Mouse (Mus musculus) erythroid progenitor cell, adult 5-6 weeks (primary cell): ENCODE results near the gene Ifngr2. TPM values are rescaled to one million over a fixed set of nuclear protein-coding genes. Genes with fewer than 3 reads are reported as not detected.
"Not testable (repeated sequence)": the region's sequence is repeated elsewhere in the genome, so short reads cannot be mapped to it uniquely, and the experiment has no call there.

Experiments
- ATAC-seq: replicated peaks from 2 replicates; pipeline ENCODE4 v1.8.0; 2016; ENCODE audit warnings: moderate number of reproducible peaks, mild to moderate bottlenecking, moderate TSS enrichment, inconsistent platforms; ENCODE audit not compliant: poor library complexity, low FRiP score, severe bottlenecking
- total RNA-seq, 2 experiments: library from RNA; stranded (forward) in 1 of 2; stranded (reverse) in 1 of 2; fragments of 150-400 nt in 1 of 2; fragments of 186-747, 209-891 nt in 1 of 2; gene quantifications; 2 replicates each; pipeline versions ENCODE4 v1.2.3 to v1.2.4; 2015 to 2017; ENCODE audit warnings: low replicate concordance in 2 of 2

Ifngr2 gene
- total RNA-seq (2015; ENCODE audit: low replicate concordance) (5.4 and 6.1 TPM in 2 replicates), total RNA-seq (2017; ENCODE audit: low replicate concordance) (2.3 and 5.8 TPM in 2 replicates)

DNA sequence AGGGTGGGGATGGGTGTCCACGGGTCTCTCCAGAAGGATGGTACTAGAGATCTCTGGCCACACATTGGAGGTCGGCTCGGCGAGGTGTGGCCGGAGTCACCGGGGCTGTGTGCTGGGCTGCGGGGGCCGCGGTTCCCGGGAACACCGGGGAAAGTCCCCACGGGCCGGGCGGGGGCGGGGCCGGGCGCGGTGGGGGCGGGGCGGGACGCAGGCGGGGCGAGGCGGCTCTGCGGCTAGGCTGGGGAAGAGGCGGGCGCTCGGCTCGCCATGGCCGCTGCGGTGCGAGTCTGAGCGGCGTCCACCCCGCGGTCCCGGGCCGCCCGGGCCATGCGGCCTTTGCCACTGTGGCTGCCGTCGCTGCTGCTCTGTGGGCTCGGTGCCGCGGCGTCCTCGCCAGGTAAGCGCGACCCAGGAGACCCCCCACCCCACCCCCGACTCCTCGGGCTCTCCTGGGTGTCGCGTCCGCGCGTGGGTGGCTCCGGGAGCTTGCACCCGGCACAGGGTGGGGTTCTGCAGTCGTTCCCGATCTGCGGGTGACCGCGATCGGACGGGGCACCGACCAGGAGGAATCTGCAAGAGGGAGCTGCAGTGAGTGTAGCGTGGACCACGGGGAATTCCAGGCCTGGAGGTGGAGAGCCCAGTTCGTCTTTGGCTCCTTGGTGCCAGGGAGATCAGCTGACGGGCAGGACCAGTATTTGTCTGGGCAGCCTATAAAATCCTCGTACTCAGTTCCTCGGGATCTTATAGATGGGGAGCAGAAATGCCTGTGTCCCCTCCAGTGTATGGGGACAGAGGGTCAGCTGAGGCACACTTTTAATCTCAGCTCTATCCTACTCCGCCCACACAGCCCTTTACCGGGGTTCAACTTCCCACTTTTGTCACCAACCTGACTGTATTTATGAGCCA, at the start of gene Ifngr2:
Gene Ifngr2 (plus strand): TSS at position 237 of the 906 bp plus-strand sequence.
- ATAC-seq, result peak; percentile 77

DNA sequence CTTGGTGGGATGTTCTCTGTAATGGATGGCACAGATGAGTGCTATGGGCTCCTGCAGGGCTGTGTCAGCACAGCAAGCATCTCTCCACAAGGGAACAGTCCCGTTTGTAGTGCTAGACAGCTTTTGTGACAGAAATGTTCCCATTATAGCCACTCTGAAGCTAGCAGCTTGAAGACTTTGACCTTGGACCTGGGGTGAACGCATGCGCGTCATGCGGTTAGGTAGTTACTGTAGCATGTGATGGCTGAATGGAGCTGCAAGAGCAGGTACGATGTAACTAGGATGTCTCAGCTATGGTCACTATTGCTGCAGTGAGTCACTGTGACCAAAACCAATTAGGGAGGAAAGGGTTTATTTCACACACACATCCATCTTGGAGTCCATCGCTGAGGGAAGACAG, 48.8 kb upstream of the Ifngr2 start:
- no peak for ATAC-seq

DNA sequence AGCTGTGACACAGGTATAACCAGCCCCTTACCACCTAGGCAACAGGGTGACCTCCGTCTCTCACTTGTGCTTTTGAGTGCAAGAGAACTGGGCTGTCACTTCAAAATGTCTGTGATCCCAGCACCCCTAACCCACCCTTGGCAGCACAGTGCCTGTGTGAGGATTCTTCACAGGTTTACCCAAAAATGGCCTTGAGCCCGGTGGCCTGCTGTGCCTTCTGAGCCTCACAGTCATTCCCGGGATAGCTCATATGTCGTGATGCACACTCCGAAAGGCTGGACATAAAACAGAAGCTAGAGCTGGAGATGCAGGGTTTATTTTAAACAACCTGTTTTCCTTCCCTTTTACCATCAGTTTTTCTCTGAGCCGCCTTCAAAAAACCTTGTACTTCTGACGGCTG, 42.2 kb upstream of the Ifngr2 start:
- no peak for ATAC-seq

DNA sequence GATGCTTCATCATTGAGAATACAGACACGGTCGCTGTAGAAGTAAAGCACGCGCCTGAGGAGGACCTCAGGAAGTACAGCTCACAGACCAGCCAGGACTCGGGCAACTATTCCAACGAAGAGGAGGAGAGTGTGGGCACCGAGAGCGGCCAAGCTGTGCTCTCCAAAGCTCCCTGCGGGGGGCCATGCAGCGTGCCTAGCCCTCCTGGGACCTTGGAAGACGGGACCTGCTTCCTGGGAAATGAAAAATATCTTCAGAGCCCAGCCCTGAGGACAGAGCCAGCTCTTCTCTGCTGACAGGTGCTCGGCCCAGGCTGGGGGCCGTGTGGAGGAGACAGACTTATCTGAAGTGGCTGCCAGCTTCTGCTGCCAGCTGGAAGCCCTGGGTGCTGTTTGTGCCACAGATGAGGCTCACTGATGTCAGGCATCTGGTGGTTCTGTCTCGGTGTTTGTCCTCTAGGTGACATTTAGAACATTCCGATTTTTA, 41.7 kb upstream of the Ifngr2 start:
- ATAC-seq, result no peak

DNA sequence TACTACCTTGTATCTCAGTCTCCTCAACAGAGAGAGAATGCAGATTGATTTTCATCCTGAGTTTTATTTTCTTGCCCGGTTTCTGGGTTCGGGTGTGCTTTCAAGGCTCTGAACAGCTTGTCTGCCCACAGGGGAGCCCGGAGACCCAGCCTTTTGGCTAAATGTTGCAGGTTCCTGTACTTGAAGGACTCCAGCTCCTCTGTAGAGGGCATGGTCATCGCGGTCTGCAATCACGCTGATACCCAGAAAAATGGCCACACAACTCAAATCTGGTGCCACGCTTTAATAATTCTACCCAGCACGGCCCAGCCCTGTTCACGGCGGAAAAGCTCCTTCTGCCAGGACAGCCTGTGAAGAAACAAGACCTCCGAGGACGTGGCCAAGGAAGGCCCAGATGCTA, 40.5 kb upstream of the Ifngr2 start:
- ATAC-seq, result no peak

DNA sequence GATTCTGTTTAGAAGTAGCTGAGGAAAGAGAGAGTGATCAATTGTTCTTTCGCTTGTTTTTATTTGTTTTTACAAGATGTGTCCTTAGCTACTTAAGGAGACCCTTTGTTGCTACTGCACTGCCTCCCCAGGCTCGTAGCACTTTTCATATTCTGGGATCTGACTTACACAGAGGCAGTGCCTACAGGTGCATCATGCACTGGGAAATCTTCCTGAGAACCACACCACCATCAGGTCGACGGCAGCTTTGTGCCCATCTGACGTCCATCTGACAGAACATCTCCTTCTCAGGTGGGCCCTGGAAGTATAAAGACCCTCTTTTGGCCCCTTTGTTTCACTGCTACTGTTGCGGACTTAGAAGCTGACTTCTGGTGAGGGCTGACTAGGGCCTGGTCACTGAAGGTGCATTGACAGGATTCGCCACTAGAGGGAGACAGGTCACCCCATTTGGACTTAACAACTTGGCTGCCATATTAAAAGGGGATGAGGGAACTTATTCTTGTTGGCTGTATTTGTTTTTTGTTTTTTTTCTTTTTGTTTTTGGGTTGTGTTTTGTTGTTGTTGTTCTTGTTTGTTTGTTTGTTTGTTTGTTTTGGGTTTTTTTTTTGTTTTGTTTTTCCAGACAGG, 34.6 kb upstream of the Ifngr2 start:
- ATAC-seq, result peak; percentile 77

DNA sequence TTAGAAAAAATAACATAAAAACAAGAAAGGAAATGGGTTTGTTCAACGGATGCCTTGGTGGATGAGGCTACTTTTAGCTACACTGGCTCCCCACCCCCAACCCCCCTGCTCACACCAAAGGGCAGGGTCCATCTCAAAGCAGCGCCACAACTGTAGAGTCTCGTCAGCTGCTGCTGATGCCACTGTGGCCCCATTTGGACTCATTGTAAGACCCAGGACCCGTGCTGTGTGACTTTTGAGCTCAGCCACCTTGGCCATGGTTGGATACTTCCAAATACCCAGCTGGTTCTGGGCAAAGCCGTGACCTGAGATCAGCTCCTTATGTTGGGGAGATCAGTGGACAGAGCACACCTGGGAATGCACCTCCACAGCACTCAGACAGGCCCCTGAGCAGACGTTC, 33.8 kb upstream of the Ifngr2 start:
- ATAC-seq, result no peak

DNA sequence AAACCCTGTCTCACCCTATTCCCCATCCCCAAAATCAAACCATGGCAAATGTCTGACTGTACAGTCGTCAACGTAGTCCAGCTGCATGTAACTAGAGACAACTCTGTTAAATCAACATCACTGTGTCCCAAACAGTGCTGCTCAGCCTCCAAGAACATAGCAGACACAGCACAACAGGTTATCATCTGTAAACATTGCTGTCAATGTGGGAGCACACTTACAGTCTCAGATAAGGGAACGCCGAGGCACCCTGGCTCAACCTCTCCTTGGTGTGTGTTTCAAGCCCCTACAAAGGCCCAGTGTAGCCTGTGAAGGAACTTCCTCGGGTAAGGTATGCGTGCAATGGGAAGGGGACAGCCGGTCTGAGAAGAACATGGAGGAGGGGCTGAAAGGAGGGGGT, 29.9 kb upstream of the Ifngr2 start:
- ATAC-seq, result peak; percentile 56

DNA sequence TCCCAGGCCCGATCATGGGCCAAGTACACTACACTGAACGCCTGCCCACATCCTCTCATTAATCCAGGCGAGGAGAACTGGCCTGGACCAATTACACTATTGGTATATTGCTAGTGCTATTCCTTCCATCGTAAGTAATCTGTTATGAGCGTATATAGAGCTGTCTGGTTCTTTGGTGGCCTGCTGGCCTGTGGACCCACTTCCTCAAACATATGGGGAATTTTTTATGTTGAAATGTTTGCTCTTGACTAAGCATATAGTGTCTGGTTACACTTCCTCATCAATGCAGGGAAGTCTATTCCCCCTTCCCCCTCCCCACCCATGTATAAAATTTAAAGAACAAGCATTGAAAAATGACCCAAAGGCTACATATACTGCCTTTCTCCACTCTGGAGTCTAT, 24.8 kb upstream of the Ifngr2 start:
- no peak for ATAC-seq

DNA sequence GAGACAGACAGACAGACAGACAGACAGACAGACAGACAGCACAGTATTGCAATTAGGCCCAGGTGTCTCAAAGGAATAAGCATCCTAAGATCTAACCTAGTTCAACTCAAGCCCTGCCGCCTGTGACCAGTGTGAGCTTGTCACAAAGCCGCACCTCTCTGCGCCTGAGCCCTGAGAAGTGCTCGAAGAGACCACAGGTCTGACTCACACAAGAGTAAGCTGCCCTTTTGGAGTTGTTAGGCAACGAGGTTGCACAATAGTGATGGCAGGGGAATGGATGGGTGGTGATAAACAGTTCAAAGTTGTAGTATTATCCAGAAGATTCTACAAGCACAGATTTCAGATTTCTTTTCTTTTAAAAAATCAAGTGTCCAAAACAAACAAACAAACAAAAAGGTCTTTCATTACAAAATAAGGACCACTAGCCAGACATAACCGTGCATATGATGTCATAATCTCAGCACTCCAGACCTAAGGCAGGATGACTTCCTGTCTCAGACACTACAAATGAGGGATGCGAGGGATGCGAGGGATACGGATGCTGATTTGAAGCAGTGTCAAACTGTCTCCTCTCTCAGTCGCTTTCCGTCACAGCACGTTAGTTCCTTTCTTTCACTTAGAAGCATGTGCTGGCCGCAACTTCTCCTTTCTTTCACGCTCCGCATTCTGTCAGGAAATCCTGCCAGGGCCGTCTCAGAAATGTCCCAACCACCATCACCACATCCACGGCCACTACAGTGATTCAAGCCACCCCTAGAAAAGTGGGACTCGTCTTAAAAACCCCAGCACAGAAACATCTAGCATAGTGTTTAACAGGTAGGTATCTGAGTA, 24.2 kb upstream of the Ifngr2 start:
- no peak for ATAC-seq

DNA sequence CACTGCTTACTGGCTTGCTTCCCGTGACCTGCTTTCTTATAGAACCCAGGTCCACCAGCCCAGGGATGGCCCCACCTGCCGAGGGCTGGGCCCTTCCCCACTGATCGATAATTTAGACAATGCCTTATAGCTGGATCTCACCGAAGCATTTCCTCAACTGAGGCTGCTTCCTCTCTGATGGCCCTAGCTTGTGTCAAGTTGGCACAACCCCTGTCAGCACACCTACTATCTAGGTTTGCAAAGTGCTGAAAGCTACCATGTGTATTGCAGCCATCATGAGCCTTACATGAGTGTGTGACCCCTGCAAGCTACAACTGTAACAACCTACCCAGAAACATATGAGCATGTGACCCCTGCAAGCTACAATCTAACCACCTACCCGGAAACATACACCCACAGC, 22.7 kb upstream of the Ifngr2 start:
- ATAC-seq, result no peak

DNA sequence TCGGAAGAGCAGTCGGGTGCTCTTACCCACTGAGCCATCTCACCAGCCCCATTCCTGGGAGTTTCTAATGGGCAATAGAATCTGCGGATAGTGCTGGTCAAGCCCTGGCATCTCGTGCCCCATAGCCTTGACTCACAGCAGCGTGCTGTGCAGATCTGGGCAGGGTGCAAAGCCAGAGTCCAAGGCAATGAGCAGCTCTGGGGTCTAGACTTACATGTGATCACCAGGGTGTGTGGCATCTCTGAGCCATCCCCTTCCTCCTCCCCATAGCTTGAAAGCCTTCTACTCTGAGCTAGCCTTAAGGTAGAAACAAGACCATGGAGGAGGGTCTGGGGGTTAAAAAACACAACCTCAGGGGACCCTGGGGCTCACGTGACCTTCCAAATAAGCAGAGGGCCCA, 20.6 kb upstream of the Ifngr2 start:
- no peak for ATAC-seq

DNA sequence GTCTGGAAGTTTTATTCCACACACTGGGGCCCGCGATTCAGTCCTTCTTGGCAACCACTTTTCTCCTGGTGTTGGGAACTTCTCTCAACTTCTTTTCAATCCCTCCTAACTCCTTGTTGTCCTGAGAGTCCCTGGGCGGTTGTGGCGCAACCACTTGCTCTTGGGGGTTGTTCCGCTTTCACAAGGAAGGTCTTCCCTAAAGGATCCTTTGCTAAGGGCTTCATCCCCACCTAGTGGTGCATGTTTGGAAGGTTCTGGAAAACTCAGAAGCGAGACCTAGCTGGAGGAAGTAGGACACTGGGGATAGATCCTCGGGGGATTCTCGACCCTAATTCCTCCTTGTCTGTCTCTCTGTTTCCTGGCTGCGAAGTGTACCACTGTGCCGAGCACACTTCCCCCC, 19.8 kb upstream of the Ifngr2 start:
- no peak for ATAC-seq

DNA sequence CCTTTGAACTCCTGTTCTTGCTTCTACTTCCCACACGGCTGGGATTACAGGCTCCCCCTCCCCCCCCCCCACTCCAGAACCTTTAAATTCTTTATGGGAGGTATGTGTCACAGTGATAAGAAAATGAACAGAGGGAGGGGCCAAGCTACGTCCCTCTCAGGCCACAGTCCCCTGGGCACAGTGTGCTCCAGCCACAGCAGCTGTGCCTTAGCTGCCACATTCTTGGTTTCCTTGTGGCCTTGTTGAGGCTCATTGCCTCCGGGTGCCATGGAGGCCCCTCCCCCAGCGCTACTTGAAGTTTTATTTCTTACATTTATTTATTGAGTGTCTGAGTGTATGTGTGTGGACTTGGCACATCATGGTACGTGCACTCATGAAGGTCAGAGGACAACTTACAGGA, 19.4 kb upstream of the Ifngr2 start:
- no peak for ATAC-seq

DNA sequence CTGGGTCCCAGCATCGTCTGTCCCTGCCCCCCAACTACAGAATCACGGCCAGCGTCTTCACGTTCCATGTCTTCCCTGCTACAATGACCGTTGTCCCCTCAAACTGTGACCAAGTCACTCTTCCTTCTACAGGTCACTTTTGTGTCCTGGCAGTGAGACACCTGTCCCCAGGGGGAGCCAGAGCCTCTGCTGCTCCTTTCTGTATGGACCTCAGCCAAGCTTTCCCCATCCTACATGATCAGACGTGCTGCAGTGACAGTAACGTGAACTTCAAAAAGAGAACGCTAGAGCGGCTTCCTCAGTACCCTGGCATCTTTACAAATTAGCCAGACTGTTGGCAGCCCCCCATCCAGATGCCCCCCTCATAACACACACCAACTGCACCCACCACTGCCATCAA, 18.3 kb upstream of the Ifngr2 start:
- no peak for ATAC-seq

DNA sequence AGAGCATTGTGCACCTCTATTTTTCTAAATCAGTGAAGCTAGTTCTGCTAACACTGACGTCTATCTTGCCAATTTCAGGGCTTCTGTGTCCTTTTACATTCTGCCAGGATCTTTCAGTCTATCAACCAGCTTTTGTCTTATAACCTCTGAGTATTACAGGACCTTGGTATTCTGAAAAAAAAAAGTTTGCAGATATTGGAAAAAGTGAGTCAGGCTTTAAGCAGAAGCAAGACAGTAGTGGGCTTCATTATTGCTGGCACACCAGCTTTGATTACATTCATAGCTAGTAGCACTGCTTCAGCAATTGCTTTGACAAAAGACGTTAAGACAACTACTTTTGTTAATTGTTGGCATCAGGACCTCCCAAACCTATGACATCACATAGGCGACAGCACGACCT, 16.0 kb upstream of the Ifngr2 start:
- not testable (repeated sequence) for ATAC-seq

DNA sequence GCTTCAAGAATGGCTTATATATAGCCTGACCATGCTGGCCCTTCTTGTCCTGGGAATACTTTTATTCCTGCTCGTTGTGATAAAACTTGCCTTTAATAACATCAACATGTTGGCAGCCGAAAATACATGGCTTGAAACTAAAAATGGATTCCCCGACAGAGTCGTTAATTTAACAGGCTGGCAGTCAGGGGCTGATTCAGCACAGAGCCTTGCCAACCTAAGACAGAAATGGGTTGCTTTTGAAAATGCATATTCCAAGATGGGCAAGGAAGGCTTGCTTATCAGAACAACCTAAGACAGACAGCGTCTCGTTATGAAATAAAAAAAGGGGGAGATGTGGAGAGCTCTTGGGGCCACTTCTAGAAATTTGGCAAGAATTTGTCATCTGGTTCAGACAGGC, 15.0 kb upstream of the Ifngr2 start:
- ATAC-seq, result no peak

DNA sequence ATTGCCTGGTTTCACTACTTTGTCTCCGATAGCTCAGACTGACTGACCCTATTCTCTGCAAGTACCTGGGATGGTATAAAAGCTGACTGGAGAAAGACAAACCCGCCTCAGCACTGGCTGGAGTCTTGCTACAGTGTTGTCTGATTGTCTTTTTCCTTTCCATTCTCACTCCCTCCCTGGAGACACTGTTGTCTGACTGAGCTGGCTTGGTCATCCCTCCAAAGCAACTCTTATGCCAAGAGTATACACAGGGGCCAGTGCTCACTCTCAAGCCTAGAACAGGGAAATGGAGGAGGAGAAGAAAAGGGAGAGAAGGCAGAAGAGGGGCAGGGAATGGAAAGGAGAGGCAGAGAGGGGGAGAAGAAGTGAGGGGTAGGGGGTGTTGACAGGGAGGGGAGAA, 14.4 kb upstream of the Ifngr2 start:
- ATAC-seq, result no peak

DNA sequence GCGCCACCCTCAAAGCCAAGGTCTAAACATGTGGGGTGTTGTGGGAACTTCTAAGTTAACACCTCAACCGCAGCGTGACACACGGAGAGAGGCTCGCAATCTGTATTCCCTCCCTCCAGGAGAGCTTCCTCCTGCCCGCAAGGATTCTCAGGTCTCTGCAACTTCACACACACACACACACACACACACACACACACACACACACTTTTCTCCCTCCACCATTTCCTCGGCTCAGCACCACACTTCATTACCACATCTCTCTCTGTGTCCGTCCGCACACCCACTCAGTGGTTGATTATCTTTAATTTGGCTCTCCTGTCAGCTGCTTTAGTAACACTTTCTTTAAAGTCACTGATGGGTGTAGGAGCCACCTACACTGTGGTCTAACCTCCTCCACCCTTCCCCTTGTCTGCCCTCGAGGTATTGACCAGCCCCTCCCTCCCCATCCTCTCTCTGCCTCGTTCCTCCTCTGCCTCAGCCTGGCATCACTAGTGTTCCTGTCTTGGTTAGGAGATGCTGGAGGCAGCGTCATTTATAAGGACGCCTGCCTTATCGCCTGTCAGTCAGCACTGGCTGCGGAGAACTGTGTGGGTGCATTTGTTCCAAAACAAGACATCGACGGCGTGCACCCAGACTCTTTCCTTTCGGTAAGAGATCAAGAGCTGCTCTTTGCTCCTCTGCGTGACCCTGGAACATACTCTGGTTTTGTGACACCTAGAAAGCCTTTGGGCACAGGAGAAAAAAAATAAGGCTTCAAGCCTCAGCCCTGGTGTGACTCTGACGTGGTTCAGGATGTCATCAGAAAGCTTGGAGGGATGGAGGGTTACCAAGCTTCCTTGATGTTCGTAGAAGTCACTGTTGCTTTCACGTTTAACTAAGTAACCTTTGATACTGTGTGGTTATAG, 13.5 kb upstream of the Ifngr2 start:
- ATAC-seq, result no peak
